Mouse (Mus musculus) E14TG2a.4 (cell line): Measurements from ENCODE around the gene Ncam1.

Experiments used
- CTCF ChIP-seq: conservative IDR thresholded peaks from 2 replicates; pipeline ENCODE4 v1.5.1; 2014; ENCODE audit warnings: low read length
- NANOG ChIP-seq: IDR thresholded peaks from 2 replicates; pipeline ENCODE4 v1.6.1; 2014; ENCODE audit warnings: borderline replicate concordance, low read length, mixed read lengths
- POU5F1 ChIP-seq: IDR thresholded peaks from 2 replicates; pipeline ENCODE4 v1.6.1; 2014; ENCODE audit warnings: low read length, borderline replicate concordance

GRCm38 (mm10) chr9:49485250-49485891 lies 313.4 kb downstream of the Ncam1 start:
- peak; percentile 44; the same call in 1 of the 2 replicates for TF ChIP-seq CTCF
- no peak for TF ChIP-seq POU5F1
- no peak for TF ChIP-seq NANOG
